Mouse (Mus musculus): Measurements from ENCODE around the gene Grik3.

- TF ChIP-seq CTCF (IDR thresholded peaks at IDR 0.05; ENCODE audit: borderline replicate concordance, insufficient read depth, low read length) = no peak
- TF ChIP-seq POLR2A (IDR thresholded peaks at IDR 0.05; ENCODE audit: low read depth, low read length) = no peak
Measured at GRCm38 (mm10) chr4:125451821-125452220, 38.7 kb upstream of the Grik3 start.

Data from embryonic fibroblast, embryonic 13.5 days (primary cell).